9 mouse cellular contexts compared by ENCODE assay signal in the genomic region with DNA sequence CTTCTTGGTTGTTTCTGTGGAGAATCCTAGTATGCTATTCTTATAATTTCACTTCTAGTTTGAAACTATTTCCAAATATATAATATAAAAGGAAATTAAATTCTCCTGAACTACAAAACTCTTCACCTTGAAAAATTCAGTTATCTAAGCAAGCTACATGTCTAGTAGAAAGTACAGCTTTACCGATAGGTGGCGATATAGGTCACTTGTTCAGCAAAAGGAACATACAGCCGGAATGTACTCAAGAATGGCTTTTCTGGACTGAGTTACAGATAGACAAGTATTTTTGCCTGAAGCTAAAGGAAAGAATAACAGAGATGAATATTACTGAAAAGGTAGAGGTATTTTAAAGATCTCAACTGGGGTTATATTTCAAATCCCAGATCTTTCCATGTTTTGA. TPM values are rescaled to one million over a fixed set of nuclear protein-coding genes. Genes with fewer than 3 reads are reported as not detected.
DNase-seq lines count a peak whose midpoint lies in the region; ATAC-seq and TF ChIP-seq lines count a peak whose summit lies in the region.
"Had no signal": no experiment of that assay in that cellular context is flagged by ENCODE, and none has a peak within 500 bp of the region (broad histone marks: within the 10 kb centered on the region; RNA-seq: fewer than 3 reads in every experiment).

No protein-coding gene starts in this region.

- no peak overlapping the region for H3K4me2 ChIP-seq in neural tube, embryonic 13.5 days
- no peak overlapping the region for H3K4me2 ChIP-seq in neural tube, embryonic 15.5 days
- no peak overlapping the region for H3K4me2 ChIP-seq in hindbrain, postnatal 0 days (ENCODE audit: low read depth, low read length)
- H3K4me2 ChIP-seq: stomach, embryonic 15.5 days had no signal

- intact Hi-C loops in gastrocnemius, adult 2 months (cut with DNase I), result loop anchor here (1.0 to 10.0 kb wide), 2 partner anchors 159 to 367 kb away; no protein-coding TSS in a partner anchor
- intact Hi-C loops in gastrocnemius, postnatal 14 days (cut with DNase I; ENCODE audit: low total_unique reads), result loop anchor here (10.0 kb wide), 1 partner anchor 377 kb away; no protein-coding TSS in a partner anchor

- H3K27me3 ChIP-seq in neural tube, embryonic 13.5 days, result no peaks in the 10 kb centered on the region
- no peaks in the 10 kb centered on the region for H3K27me3 ChIP-seq in neural tube, embryonic 15.5 days (replicated peaks)
- no peaks in the 10 kb centered on the region for H3K27me3 ChIP-seq in hindbrain, postnatal 0 days (ENCODE audit: insufficient read depth, low read length)
- H3K27me3 ChIP-seq: stomach, embryonic 15.5 days had no signal

- no peaks in the 10 kb centered on the region for H3K36me3 ChIP-seq in neural tube, embryonic 13.5 days
- H3K36me3 ChIP-seq in neural tube, embryonic 15.5 days, result no peaks in the 10 kb centered on the region
- no peaks in the 10 kb centered on the region for H3K36me3 ChIP-seq in hindbrain, postnatal 0 days (ENCODE audit: insufficient read depth, low read length)
- H3K36me3 ChIP-seq: stomach, embryonic 15.5 days had no signal

- peaks cover 28% of the 10 kb centered on the region for H3K4me1 ChIP-seq in neural tube, embryonic 13.5 days (replicated peaks)
- H3K4me1 ChIP-seq in neural tube, embryonic 15.5 days, result peaks cover 13% of the 10 kb centered on the region
- H3K4me1 ChIP-seq in hindbrain, postnatal 0 days (ENCODE audit: insufficient read depth, low read length), result peaks cover 2% of the 10 kb centered on the region; the same call in 1 of the 2 replicates
- H3K4me1 ChIP-seq: stomach, embryonic 15.5 days had no signal

- peak; percentile 61; the same call in 1 of the 2 replicates for ATAC-seq in neural tube, embryonic 13.5 days (ENCODE audit: low read depth)
- no peak for ATAC-seq in neural tube, embryonic 15.5 days (ENCODE audit: low FRiP score)
- ATAC-seq in hindbrain, postnatal 0 days, result no peak

- 19% methylated on average over 3 of the region's 3 CpGs for WGBS in neural tube, embryonic 13.5 days
- 13% methylated on average over 3 of the region's 3 CpGs for WGBS in neural tube, embryonic 15.5 days
- 11% methylated on average over 3 of the region's 3 CpGs for WGBS in hindbrain, postnatal 0 days

- no peaks in the 10 kb centered on the region for H3K9me3 ChIP-seq in neural tube, embryonic 13.5 days
- H3K9me3 ChIP-seq in neural tube, embryonic 15.5 days (replicated peaks), result no peaks in the 10 kb centered on the region
- no peaks in the 10 kb centered on the region for H3K9me3 ChIP-seq in hindbrain, postnatal 0 days (ENCODE audit: low read length)
- H3K9me3 ChIP-seq: stomach, embryonic 15.5 days had no signal

- H3K9ac ChIP-seq in neural tube, embryonic 13.5 days, result no peak overlapping the region
- no peak overlapping the region for H3K9ac ChIP-seq in neural tube, embryonic 15.5 days (replicated peaks)
- H3K9ac ChIP-seq in hindbrain, postnatal 0 days (replicated peaks; ENCODE audit: low read length), result no peak overlapping the region
- H3K9ac ChIP-seq: stomach, embryonic 15.5 days had no signal

- no peak for DNase-seq in gastrocnemius, adult 2 months
- no peak for DNase-seq in gastrocnemius, postnatal 14 days
- DNase-seq in brain, embryonic 18.5 days (ENCODE audit: low read depth, low spot score), result peak; percentile 54
- peak; percentile 93 for DNase-seq in hindbrain, postnatal 0 days (ENCODE audit: low spot score)
- DNase-seq in naive thymus-derived CD4-positive, alpha-beta T cell, adult 2 months (ENCODE audit: low read depth), result peak; percentile 86
- DNase-seq in adrenal gland, adult 18-20 months (ENCODE audit: low spot score in 2 of 2), result no peak

- H3K4me3 ChIP-seq in gastrocnemius, adult 2 months, result no peak overlapping the region
- no peak overlapping the region for H3K4me3 ChIP-seq in neural tube, embryonic 13.5 days
- no peak overlapping the region for H3K4me3 ChIP-seq in neural tube, embryonic 15.5 days (replicated peaks)
- no peak overlapping the region for H3K4me3 ChIP-seq in hindbrain, postnatal 0 days (ENCODE audit: low read length)
- H3K4me3 ChIP-seq: stomach, embryonic 15.5 days had no signal

- H3K27ac ChIP-seq in gastrocnemius, adult 2 months, result no peak overlapping the region
- H3K27ac ChIP-seq in neural tube, embryonic 13.5 days (replicated peaks), result no peak overlapping the region
- H3K27ac ChIP-seq in neural tube, embryonic 15.5 days (replicated peaks), result no peak overlapping the region
- no peak overlapping the region for H3K27ac ChIP-seq in hindbrain, postnatal 0 days
- H3K27ac ChIP-seq: stomach, embryonic 15.5 days had no signal

- TF ChIP-seq CTCF in gastrocnemius, adult 2 months (IDR thresholded peaks at IDR 0.05), result peak; percentile 79
- peak; percentile 76 for TF ChIP-seq CTCF in hindbrain, postnatal 0 days (IDR thresholded peaks at IDR 0.05; ENCODE audit: low read depth)

RNA-seq across cellular contexts. Expression of a gene that starts 22.0 kb away (rescaled TPM):
- 1 to 10 TPM; 1.5 to 1.9 TPM for total RNA-seq in gastrocnemius, adult 2 months (2021)
- 1 to 10 TPM; 5.1 to 6.4 TPM for total RNA-seq in gastrocnemius, postnatal 14 days (2021)
- polyA plus RNA-seq in neural tube, embryonic 13.5 days (2015; fragmentation: Nextera tagmentation; extraction: Ambion mirVana), result 91.7 and 92.9 TPM in 2 replicates
- polyA plus RNA-seq in neural tube, embryonic 15.5 days (2015; fragmentation: Nextera tagmentation; extraction: Ambion mirVana), result 77.6 and 88.0 TPM in 2 replicates
- total RNA-seq in hindbrain, postnatal 0 days (2014; rRNA removed), result 52.8 and 53.6 TPM in 2 replicates
- 70.1 and 75.5 TPM in 2 replicates for polyA plus RNA-seq in hindbrain, postnatal 0 days (2015; fragmentation: Nextera tagmentation; extraction: Ambion mirVana)
- total RNA-seq in adrenal gland, adult 18-20 months (2021), result 10 to 100 TPM; 10.5 to 16.0 TPM

Comparison
In these comparisons a context has a peak if more than half of its experiments do, and no peak if none do; other contexts are left out.
1. DNase-seq: peak in brain, embryonic 18.5 days (single experiment), hindbrain, postnatal 0 days (single experiment) and naive thymus-derived CD4-positive, alpha-beta T cell, adult 2 months (single experiment); none in gastrocnemius, adult 2 months (single experiment), gastrocnemius, postnatal 14 days (single experiment) and adrenal gland, adult 18-20 months (0 of 2).